Mouse (Mus musculus): ENCODE data around the gene Krt20. TPM values are rescaled to one million over a fixed set of nuclear protein-coding genes. Genes with fewer than 3 reads are reported as not detected.

Krt20 gene
- polyA plus RNA-seq, 1 experiment from 2014 or later = 0.48 TPM

GRCm38 (mm10) chr11:99463155-99463554 is 25.2 kb upstream of the Krt20 start:
- ATAC-seq (ENCODE audit: low FRiP score) (no peak), DNase-seq (ENCODE audit: low spot score) (peak; percentile 87)
- H3K4me2 ChIP-seq (replicated peaks; ENCODE audit: low read depth, low read length) = no peak overlapping the region
- WGBS = 14% methylated on average over 8 of the region's 8 CpGs
- H3K27ac ChIP-seq (ENCODE audit: low read depth, low read length) = no peak overlapping the region
- H3K36me3 ChIP-seq (ENCODE audit: control insufficient read depth, insufficient read depth, low read length) = no peaks in the 10 kb centered on the region
- no peak overlapping the region for H3K9ac ChIP-seq (ENCODE audit: low read depth, low read length)
- no peak overlapping the region for H3K4me3 ChIP-seq (ENCODE audit: low read depth, low read length)
- no peaks in the 10 kb centered on the region for H3K4me1 ChIP-seq (replicated peaks; ENCODE audit: control insufficient read depth, insufficient read depth, low read length)
- no peaks in the 10 kb centered on the region for H3K27me3 ChIP-seq (ENCODE audit: control insufficient read depth, insufficient read depth, low read length)
- no peaks in the 10 kb centered on the region for H3K9me3 ChIP-seq (ENCODE audit: control insufficient read depth, low read length)

GRCm38 (mm10) chr11:99461736-99462135 is 23.8 kb upstream of the Krt20 start:
- WGBS = 56% methylated on average over 7 of the region's 7 CpGs
- Histone ChIP-seq H3K27ac (ENCODE audit: low read depth, low read length) (no peak overlapping the region), H3K4me3 (ENCODE audit: low read depth, low read length) (no peak overlapping the region), H3K9me3 (ENCODE audit: control insufficient read depth, low read length) (no peaks in the 10 kb centered on the region), H3K36me3 (ENCODE audit: control insufficient read depth, insufficient read depth, low read length) (no peaks in the 10 kb centered on the region), H3K4me2 (replicated peaks; ENCODE audit: low read depth, low read length) (no peak overlapping the region), H3K9ac (ENCODE audit: low read depth, low read length) (no peak overlapping the region), H3K4me1 (replicated peaks; ENCODE audit: control insufficient read depth, insufficient read depth, low read length) (no peaks in the 10 kb centered on the region), H3K27me3 (ENCODE audit: control insufficient read depth, insufficient read depth, low read length) (no peaks in the 10 kb centered on the region)
- DNase-seq (ENCODE audit: low spot score) (no peak), ATAC-seq (ENCODE audit: low FRiP score) (no peak)

GRCm38 (mm10) chr11:99458887-99459286 is 20.9 kb upstream of the Krt20 start:
- DNase-seq (ENCODE audit: low spot score) = no peak
- H3K9me3 ChIP-seq (ENCODE audit: control insufficient read depth, low read length) = no peaks in the 10 kb centered on the region
- H3K27me3 ChIP-seq (ENCODE audit: control insufficient read depth, insufficient read depth, low read length) = no peaks in the 10 kb centered on the region
- no peak overlapping the region for H3K9ac ChIP-seq (ENCODE audit: low read depth, low read length)
- H3K4me3 ChIP-seq (ENCODE audit: low read depth, low read length) = no peak overlapping the region
- no peaks in the 10 kb centered on the region for H3K36me3 ChIP-seq (ENCODE audit: control insufficient read depth, insufficient read depth, low read length)
- 70% methylated on average over 7 of the region's 7 CpGs for WGBS
- ATAC-seq (ENCODE audit: low FRiP score) = no peak
- no peak overlapping the region for H3K4me2 ChIP-seq (replicated peaks; ENCODE audit: low read depth, low read length)
- no peak overlapping the region for H3K27ac ChIP-seq (ENCODE audit: low read depth, low read length)
- no peaks in the 10 kb centered on the region for H3K4me1 ChIP-seq (replicated peaks; ENCODE audit: control insufficient read depth, insufficient read depth, low read length)

- Histone ChIP-seq H3K27me3 (ENCODE audit: control insufficient read depth, insufficient read depth, low read length) (no peaks in the 10 kb centered on the region), H3K4me1 (replicated peaks; ENCODE audit: control insufficient read depth, insufficient read depth, low read length) (no peaks in the 10 kb centered on the region), H3K9ac (ENCODE audit: low read depth, low read length) (no peak overlapping the region), H3K4me3 (ENCODE audit: low read depth, low read length) (no peak overlapping the region), H3K4me2 (replicated peaks; ENCODE audit: low read depth, low read length) (no peak overlapping the region), H3K9me3 (ENCODE audit: control insufficient read depth, low read length) (no peaks in the 10 kb centered on the region), H3K27ac (ENCODE audit: low read depth, low read length) (no peak overlapping the region), H3K36me3 (ENCODE audit: control insufficient read depth, insufficient read depth, low read length) (no peaks in the 10 kb centered on the region)
- ATAC-seq (ENCODE audit: low FRiP score) = no peak
- WGBS = 60% methylated on average over 10 of the region's 10 CpGs
- DNase-seq (ENCODE audit: low spot score) = no peak
These were observed 16.8 kb upstream of the Krt20 start for GRCm38 (mm10) chr11:99454759-99455158.

- Histone ChIP-seq H3K36me3 (ENCODE audit: control insufficient read depth, insufficient read depth, low read length) (no peaks in the 10 kb centered on the region), H3K9ac (ENCODE audit: low read depth, low read length) (no peak overlapping the region), H3K27me3 (ENCODE audit: control insufficient read depth, insufficient read depth, low read length) (no peaks in the 10 kb centered on the region), H3K9me3 (ENCODE audit: control insufficient read depth, low read length) (no peaks in the 10 kb centered on the region), H3K4me2 (replicated peaks; ENCODE audit: low read depth, low read length) (no peak overlapping the region), H3K4me3 (ENCODE audit: low read depth, low read length) (no peak overlapping the region), H3K27ac (ENCODE audit: low read depth, low read length) (no peak overlapping the region), H3K4me1 (replicated peaks; ENCODE audit: control insufficient read depth, insufficient read depth, low read length) (no peaks in the 10 kb centered on the region)
- 90% methylated on average over 4 of the region's 4 CpGs for WGBS
- DNase-seq (ENCODE audit: low spot score) (no peak), ATAC-seq (ENCODE audit: low FRiP score) (no peak)
These were observed 16.1 kb upstream of the Krt20 start for GRCm38 (mm10) chr11:99454044-99454443.

- H3K9ac ChIP-seq (ENCODE audit: low read depth, low read length) = no peak overlapping the region
- H3K4me1 ChIP-seq (replicated peaks; ENCODE audit: control insufficient read depth, insufficient read depth, low read length) = no peaks in the 10 kb centered on the region
- no peak overlapping the region for H3K4me3 ChIP-seq (ENCODE audit: low read depth, low read length)
- WGBS = 75% methylated on average over 2 of the region's 2 CpGs
- ATAC-seq (ENCODE audit: low FRiP score) (no peak), DNase-seq (ENCODE audit: low spot score) (no peak)
- no peaks in the 10 kb centered on the region for H3K9me3 ChIP-seq (ENCODE audit: control insufficient read depth, low read length)
- no peaks in the 10 kb centered on the region for H3K27me3 ChIP-seq (ENCODE audit: control insufficient read depth, insufficient read depth, low read length)
- no peaks in the 10 kb centered on the region for H3K36me3 ChIP-seq (ENCODE audit: control insufficient read depth, insufficient read depth, low read length)
- H3K4me2 ChIP-seq (replicated peaks; ENCODE audit: low read depth, low read length) = no peak overlapping the region
- no peak overlapping the region for H3K27ac ChIP-seq (ENCODE audit: low read depth, low read length)
These were observed 10.8 kb upstream of the Krt20 start for GRCm38 (mm10) chr11:99448769-99449168.

GRCm38 (mm10) chr11:99441220-99441619 is 3.3 kb upstream of the Krt20 start:
- H3K4me3 ChIP-seq (ENCODE audit: low read depth, low read length) = no peak overlapping the region
- H3K4me1 ChIP-seq (replicated peaks; ENCODE audit: control insufficient read depth, insufficient read depth, low read length) = no peaks in the 10 kb centered on the region
- no peak overlapping the region for H3K27ac ChIP-seq (ENCODE audit: low read depth, low read length)
- 76% methylated on average over 8 of the region's 8 CpGs for WGBS
- H3K4me2 ChIP-seq (replicated peaks; ENCODE audit: low read depth, low read length) = no peak overlapping the region
- ATAC-seq (ENCODE audit: low FRiP score) (no peak), DNase-seq (ENCODE audit: low spot score) (no peak)
- H3K27me3 ChIP-seq (ENCODE audit: control insufficient read depth, insufficient read depth, low read length) = no peaks in the 10 kb centered on the region
- H3K9ac ChIP-seq (ENCODE audit: low read depth, low read length) = no peak overlapping the region
- H3K36me3 ChIP-seq (ENCODE audit: control insufficient read depth, insufficient read depth, low read length) = no peaks in the 10 kb centered on the region
- H3K9me3 ChIP-seq (ENCODE audit: control insufficient read depth, low read length) = no peaks in the 10 kb centered on the region

- no peak overlapping the region for H3K4me3 ChIP-seq (ENCODE audit: low read depth, low read length)
- DNase-seq (ENCODE audit: low spot score) (no peak), ATAC-seq (ENCODE audit: low FRiP score) (no peak)
- no peaks in the 10 kb centered on the region for H3K4me1 ChIP-seq (replicated peaks; ENCODE audit: control insufficient read depth, insufficient read depth, low read length)
- no peaks in the 10 kb centered on the region for H3K27me3 ChIP-seq (ENCODE audit: control insufficient read depth, insufficient read depth, low read length)
- H3K36me3 ChIP-seq (ENCODE audit: control insufficient read depth, insufficient read depth, low read length) = no peaks in the 10 kb centered on the region
- H3K4me2 ChIP-seq (replicated peaks; ENCODE audit: low read depth, low read length) = no peak overlapping the region
- H3K9ac ChIP-seq (ENCODE audit: low read depth, low read length) = no peak overlapping the region
- WGBS = 77% methylated on average over 10 of the region's 10 CpGs
- no peaks in the 10 kb centered on the region for H3K9me3 ChIP-seq (ENCODE audit: control insufficient read depth, low read length)
- H3K27ac ChIP-seq (ENCODE audit: low read depth, low read length) = no peak overlapping the region
These were observed 1.5 kb upstream of the Krt20 start for GRCm38 (mm10) chr11:99439465-99439864.

GRCm38 (mm10) chr11:99436625-99437024 is 1.3 kb downstream of the Krt20 start:
- Histone ChIP-seq H3K27ac (ENCODE audit: low read depth, low read length) (no peak overlapping the region), H3K9ac (ENCODE audit: low read depth, low read length) (no peak overlapping the region), H3K36me3 (ENCODE audit: control insufficient read depth, insufficient read depth, low read length) (no peaks in the 10 kb centered on the region), H3K9me3 (ENCODE audit: control insufficient read depth, low read length) (no peaks in the 10 kb centered on the region), H3K4me3 (ENCODE audit: low read depth, low read length) (no peak overlapping the region), H3K27me3 (ENCODE audit: control insufficient read depth, insufficient read depth, low read length) (no peaks in the 10 kb centered on the region), H3K4me2 (replicated peaks; ENCODE audit: low read depth, low read length) (no peak overlapping the region), H3K4me1 (replicated peaks; ENCODE audit: control insufficient read depth, insufficient read depth, low read length) (no peaks in the 10 kb centered on the region)
- 81% methylated on average over 4 of the region's 4 CpGs for WGBS
- ATAC-seq (ENCODE audit: low FRiP score) (no peak), DNase-seq (ENCODE audit: low spot score) (no peak)
